Mouse (Mus musculus) splenic B cell, adult 2 months (primary cell): ENCODE data around the gene Kcne2.

Source experiments
- DNase-seq: peaks from one replicate; pipeline ENCODE4 v3.0.0-alpha.2; 2011; ENCODE audit warnings: low read depth, low spot score
- H3K27me3 ChIP-seq: 2 replicates; pipeline ENCODE4 v1.6.1; 2012; ENCODE audit warnings: mild to moderate bottlenecking, low read length, moderate library complexity, mixed read lengths; ENCODE audit not compliant: control insufficient read depth, poor library complexity, insufficient read depth, severe bottlenecking
- H3K36me3 ChIP-seq: 2 replicates; pipeline ENCODE4 v1.6.1; 2012; ENCODE audit warnings: mild to moderate bottlenecking, low read length, moderate library complexity, mixed read lengths; ENCODE audit not compliant: control insufficient read depth, poor library complexity, insufficient read depth, severe bottlenecking

Gene Kcne2

DNA sequence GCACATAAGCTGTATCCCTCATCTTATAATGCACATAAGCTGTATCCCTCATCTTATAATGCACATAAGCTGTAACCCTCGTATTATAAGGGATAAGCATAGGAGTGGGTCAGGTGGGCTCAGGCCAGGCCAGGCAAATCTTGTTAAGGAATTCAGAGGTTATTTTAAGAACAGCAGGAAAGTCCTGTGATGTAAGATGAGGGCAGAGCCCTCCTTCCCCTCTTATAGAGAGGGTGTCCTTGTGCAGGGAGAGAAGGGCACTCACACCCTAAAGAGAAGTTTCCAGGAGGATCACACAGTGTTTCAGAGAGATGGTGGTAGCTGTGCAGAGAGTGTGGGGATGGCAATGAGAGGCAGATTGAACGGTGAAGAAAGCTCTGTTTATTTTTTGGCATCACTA, 3.1 kb downstream of the Kcne2 start:
- no peak for DNase-seq
- Histone ChIP-seq H3K27me3 (no peaks in the 10 kb centered on the region), H3K36me3 (no peaks in the 10 kb centered on the region)

DNA sequence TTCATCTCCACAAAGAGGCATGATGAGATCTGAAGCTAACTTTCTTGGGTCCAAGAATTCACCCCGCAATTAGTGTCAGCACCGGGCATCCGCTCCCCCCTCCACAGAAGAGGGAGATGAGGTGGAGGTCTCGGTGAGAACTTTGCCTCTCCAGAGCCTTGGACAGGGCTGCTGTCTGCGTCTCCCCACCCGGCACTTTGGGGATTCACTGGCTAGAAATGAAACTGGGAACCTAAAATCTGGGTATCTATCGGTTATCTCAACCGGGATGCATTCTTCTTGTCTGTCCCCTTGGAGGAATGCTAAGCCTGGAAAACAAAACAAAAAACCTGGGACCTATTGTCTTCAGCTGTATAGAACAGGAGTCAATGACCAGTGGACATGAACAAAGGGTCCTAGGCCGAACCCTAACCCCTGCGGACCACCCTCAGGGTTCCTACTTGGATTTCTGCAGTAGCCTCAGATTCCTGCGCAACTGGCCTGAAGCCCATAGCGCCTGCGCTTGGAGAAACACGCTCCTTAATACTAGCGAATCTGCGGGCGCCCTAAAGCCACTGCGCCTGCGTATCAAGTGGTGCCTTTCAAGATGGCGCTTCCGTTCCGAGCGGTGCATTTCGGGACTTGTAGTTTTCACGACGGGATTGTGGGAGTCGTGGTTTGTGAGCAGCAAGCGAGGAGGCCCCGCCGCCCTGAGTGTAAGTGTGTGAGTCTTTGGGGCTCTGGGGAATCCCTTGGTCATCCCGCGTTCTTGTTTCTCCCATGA, 8.6 kb downstream of the Kcne2 start, which contains the start of gene Smim11:
Smim11 (plus strand) TSS at position 638 of the 763 bp plus-strand sequence.
- H3K27me3 ChIP-seq = no peaks in the 10 kb centered on the region
- H3K36me3 ChIP-seq = no peaks in the 10 kb centered on the region; the same call in 1 of the 2 replicates
- peak; percentile 96 for DNase-seq

DNA sequence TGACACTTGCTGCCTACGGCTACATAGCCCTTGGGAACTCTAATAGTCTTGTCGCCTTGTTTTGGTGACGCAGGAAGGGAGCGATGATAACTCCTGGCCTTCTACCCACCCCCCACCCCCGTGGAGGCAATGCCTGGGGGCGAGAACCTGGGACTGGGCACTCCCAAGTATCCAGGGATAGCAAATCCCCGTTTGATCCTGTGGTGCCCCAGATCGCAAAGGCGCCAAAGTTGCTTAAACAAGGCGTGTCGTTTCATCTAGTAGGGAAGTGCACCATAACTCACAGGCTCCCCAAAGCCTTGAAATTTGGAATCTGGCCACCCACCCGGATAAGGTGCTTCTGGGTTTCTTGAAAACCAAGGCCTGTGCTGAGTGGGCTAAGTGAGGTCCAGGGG, 9.2 kb downstream of the Kcne2 start:
- Histone ChIP-seq H3K27me3 (no peaks in the 10 kb centered on the region), H3K36me3 (no peaks in the 10 kb centered on the region; the same call in none of the 2 replicates)
- no peak for DNase-seq

DNA sequence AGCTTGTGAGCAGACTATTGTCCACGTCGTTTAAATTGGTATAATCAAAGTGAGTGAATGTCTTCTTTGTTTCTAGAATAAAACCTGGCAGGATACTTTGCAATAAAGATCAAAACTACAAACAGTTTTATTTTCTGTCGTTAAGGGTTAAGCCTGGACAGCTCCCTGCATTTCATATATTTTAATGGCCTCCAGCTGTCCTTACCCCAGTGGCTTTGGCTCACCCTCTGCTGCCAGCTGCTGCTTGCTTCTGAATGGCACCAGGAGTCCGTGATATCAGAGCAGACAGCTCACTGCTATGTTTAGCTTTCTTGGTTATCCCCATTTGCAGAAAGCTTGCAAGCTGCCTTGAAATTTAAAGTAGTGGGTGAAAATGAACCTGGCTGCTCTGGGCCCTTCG, 9.8 kb downstream of the Kcne2 start:
- no peaks in the 10 kb centered on the region; the same call in none of the 2 replicates for H3K36me3 ChIP-seq
- DNase-seq = no peak
- no peaks in the 10 kb centered on the region for H3K27me3 ChIP-seq

DNA sequence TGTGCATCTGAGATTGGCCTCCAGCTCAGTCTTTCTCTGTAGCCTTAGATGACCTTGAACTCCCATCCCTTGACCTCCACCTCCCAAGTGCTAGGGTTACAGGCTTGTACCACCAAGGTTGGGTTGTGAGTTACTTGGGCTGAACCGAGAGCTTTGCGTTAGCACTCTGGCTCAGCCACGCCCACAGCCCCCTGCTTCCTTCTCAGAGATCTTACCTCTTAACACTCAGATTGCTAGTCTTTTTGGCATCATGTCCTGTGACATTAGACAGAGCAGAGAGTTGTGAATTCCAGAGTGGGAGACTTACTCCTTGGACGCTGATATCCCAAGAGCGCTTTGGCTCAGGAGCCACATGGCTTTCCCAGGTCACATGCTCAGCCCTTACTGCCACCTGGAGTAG, 10.3 kb downstream of the Kcne2 start:
- Histone ChIP-seq H3K36me3 (no peaks in the 10 kb centered on the region; the same call in none of the 2 replicates), H3K27me3 (no peaks in the 10 kb centered on the region)
- DNase-seq = no peak

DNA sequence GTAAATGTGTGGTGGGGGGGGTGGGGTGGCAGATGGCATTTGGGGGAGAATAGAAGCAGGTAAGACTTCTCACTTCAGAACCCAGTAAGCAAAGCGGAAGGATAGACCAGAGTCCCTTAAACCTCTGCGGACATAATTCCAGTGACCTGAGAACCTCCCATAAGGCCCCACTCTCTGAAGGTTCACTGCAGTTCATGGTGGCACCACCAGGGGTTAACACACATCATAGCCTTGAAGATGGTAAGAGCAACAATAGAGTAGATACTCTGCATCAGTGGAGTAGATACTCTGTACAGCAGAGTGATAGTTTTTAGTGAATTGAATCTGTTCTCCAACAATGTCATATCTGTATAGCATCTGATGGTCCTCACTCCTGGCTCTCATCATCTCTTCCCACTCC, 13.3 kb downstream of the Kcne2 start:
- peak; percentile 44 for DNase-seq
- Histone ChIP-seq H3K27me3 (no peaks in the 10 kb centered on the region), H3K36me3 (peaks cover 2% of the 10 kb centered on the region)

DNA sequence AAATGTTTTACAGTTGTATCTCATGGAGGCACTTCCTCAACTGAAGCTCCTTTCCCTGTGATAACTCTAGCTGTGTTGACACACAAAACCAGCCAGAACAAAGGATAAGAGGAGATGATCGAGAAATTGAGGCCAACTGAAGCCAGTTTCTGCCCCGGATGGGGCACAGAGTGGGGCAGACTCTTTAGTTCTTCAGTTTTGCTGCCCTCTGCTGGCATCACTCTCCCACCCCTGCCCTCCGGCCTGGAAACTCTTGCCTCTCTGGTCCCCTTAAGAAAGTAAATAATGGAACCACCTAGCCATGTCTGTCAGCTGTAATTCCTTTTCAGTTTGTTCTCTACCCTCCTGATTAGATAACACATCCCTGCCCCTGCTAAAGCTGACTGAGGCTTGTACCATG, 15.8 kb downstream of the Kcne2 start:
- DNase-seq = no peak
- H3K27me3 ChIP-seq = no peaks in the 10 kb centered on the region

DNA sequence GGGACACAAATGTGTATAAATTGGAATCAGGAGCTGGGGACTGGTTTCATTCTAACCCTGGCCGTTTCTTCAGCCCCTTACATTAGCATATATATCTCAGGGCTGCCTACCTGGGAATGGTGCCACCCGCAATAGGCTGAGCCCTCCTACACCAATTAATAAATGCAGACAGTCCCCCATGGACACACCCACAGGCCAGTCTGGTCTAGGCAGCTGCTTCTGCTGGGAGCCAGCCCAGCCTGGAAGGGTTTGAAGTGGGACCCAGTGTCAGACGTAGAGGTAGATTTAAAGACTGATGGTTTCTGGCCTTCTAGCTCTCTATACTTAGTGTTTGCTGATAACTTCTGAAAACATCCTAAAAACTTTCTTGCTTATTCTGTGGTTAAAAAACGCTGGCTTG, 16.9 kb downstream of the Kcne2 start:
- no peak for DNase-seq
- Histone ChIP-seq H3K36me3 (peaks cover 2% of the 10 kb centered on the region), H3K27me3 (no peaks in the 10 kb centered on the region)

More for the DNA sequence above, 15.8 kb downstream of the Kcne2 start:
- H3K36me3 ChIP-seq = peaks cover 2% of the 10 kb centered on the region

DNA sequence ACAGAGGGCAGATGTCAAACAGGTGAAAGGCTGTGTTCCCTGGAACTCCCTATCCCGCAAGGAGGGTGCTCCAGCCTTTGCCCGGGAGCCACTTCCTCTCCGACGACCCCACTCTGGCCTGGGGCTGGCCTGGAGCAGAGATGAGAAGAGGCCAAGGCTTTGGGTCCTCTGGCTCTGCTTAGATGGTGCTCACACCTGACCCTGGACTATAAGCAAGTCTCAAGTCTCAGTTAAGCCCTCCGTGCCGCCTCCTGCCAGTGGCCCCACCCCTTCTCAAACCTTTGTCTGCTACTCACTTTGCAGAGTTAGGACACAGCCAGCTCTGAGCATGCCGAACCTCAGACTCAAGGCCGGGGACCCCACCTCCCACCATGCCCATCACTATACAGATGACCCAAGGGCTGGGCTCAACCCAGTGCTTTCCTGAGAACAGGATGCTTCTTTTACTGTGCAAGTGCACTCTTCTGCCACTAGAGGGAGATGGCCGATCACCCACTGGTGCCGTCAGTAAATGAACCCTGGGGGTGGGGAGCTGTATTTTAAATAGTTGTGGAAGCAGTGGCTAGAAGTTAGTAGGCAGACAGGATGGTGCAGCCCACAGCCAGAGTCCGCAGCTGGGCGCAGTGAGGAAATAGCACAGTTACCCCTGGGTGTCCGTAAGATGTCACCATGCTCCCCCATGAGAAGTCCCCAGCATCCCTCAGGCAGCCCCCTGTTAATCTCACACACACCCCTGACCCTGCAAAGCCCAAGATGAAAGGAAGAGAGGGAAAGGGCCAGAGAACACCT, 22.0 kb downstream of the Kcne2 start:
- peak; percentile 64 for DNase-seq
- no peaks in the 10 kb centered on the region; the same call in 1 of the 2 replicates for H3K36me3 ChIP-seq
- H3K27me3 ChIP-seq = no peaks in the 10 kb centered on the region

DNA sequence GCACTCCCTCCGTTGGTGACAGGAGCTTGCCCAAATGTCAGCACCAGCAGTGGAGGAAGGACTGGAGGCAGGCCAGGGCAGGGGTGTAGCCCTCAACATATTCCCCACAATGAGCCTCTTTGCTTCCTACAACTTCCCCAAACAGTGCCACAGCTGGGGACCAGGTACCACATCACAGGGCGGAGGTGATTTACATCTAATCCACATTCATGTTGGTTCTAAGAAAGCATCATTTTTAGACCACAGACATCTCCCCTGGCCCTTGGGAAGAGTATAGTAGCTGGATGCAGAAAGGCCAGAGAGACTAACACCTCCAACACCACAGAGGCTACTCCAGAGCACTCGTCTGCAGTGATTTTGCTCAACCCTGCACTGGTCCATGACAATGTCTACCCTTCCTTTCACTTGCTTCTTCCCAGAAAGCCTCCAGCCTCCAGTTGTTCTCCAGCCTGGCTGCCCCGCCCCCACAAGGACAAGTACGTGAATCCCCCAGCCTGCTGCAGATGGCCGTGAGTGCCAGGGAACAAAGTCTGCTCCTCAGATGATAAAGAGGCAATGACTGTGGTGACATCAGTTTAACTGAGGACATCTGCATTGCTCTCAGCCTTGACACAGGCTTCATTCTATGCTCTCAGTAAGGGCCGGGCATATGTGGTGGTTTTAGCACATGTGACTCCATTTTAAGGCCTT, 24.0 kb downstream of the Kcne2 start:
- DNase-seq = no peak
- H3K27me3 ChIP-seq = no peaks in the 10 kb centered on the region
- H3K36me3 ChIP-seq = no peaks in the 10 kb centered on the region; the same call in 1 of the 2 replicates

DNA sequence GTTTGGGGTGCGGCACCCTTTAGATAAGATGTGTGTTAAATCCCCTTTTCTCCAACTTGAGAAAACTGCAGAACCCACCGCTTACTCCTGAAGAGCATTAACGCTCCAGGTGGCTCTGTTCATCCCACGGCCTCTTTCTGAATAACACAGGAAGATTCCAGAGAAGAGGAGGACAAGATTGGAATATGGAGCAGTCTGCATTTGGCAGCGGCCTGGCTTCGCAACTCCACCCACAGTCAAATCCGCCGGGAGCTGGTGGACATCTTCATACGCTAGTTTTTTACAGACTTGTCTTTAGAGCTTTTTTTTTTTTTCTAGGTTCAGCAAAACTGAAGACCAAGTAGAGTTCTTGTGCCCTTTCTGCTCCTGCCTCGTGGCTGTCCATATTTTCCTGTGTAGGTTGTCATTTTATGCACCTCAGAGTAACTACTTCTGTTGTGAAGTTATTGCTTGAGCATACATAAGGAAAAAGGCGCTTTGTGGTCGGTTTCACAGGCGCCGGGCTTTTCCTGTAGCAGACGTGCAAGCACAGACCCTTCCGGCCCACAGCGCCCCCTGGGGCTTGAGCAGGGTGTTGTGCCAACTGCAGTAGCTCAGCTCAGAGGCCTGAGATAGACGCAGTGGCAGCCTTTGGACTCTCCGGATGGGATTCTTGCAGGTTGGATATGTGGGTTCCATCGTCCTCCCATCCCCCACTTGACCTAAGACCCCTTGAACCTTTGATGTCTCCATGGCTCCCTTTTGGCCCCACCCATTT, 27.3 kb downstream of the Kcne2 start:
- DNase-seq = peak; percentile 70
- Histone ChIP-seq H3K36me3 (no peaks in the 10 kb centered on the region), H3K27me3 (no peaks in the 10 kb centered on the region)

DNA sequence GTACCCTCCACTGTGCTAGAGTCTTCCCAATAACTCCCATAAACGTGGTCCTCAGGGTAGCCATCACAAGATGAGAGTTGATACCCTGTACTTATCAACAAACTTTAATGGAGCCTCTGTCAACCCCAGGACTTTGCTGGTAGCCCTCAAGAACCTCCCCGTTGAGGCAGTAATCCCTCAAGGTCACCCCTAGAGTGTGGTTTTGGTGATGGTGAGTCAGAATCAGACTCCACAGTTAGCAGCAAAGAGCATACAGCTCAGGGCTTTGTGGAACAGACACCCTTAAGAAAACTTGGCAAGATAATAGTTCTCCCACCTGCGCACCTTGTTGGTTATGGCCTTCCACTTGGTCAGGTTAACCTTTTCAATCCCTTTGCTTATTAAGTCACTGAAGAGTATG, 28.2 kb downstream of the Kcne2 start:
- Histone ChIP-seq H3K27me3 (no peaks in the 10 kb centered on the region), H3K36me3 (no peaks in the 10 kb centered on the region)
- DNase-seq = no peak

DNA sequence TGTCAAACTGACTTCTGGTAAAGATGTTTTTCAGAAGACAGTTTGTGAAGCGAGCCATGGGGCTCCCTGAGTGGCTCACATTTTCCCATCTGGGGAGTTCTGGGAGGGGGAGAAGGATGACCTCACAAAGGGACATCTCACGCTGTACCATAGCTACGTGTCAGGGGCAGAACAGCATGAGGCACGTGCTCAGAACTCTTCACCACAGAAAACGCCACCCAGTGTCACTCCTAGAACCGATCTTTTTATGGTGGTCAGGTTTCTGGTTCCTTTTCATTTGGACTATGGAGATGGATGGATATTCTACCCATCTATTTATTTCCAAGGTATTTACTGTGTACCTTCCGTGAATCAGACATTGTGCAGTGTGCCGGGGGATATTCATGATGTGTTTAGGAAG, 29.2 kb downstream of the Kcne2 start, which contains the start of gene Fam243:
Fam243 (minus strand) TSS at position 101 of the 400 bp plus-strand sequence.
- DNase-seq = no peak
- no peaks in the 10 kb centered on the region for H3K27me3 ChIP-seq

More for the DNA sequence above, 29.2 kb downstream of the Kcne2 start, which contains the start of gene Fam243:
- no peaks in the 10 kb centered on the region for H3K36me3 ChIP-seq
